Mouse (Mus musculus) lung, postnatal 0 days (tissue): ENCODE data around the gene Gm10392. TPM values are rescaled to one million over a fixed set of nuclear protein-coding genes. Genes with fewer than 3 reads are reported as not detected.

Source experiments
- ATAC-seq: fragments of 200-750 bp; cut with Nextera tagmentation; 2 replicates; pipeline ENCODE4 v1.8.0; 2017; ENCODE audit warnings: moderate library complexity
- DNase-seq: peaks from one replicate; pipeline ENCODE4 v3.0.0-alpha.2; 2016; ENCODE audit warnings: low spot score
- H3K27ac ChIP-seq: fragments of 300-500 bp; sonication (generic); 2 replicates; pipeline ENCODE4 v1.5.1; 2014; ENCODE audit warnings: antibody characterized with exemption, mild to moderate bottlenecking, low read length, mixed read lengths
- H3K27me3 ChIP-seq: fragments of 300-500 bp; sonication (generic); replicated peaks from 2 replicates; pipeline ENCODE4 v1.6.1; 2014; ENCODE audit warnings: low read length, mixed read lengths; ENCODE audit not compliant: insufficient read depth
- H3K36me3 ChIP-seq: fragments of 300-500 bp; sonication (generic); 2 replicates; pipeline ENCODE4 v1.6.1; 2014; ENCODE audit warnings: low read length, mixed read lengths; ENCODE audit not compliant: insufficient read depth
- H3K4me1 ChIP-seq: fragments of 300-500 bp; sonication (generic); 2 replicates; pipeline ENCODE4 v1.6.1; 2014; ENCODE audit warnings: antibody characterized with exemption, low read depth, low read length, mixed read lengths; ENCODE audit not compliant: insufficient read depth
- H3K4me2 ChIP-seq: fragments of 300-500 bp; sonication (generic); replicated peaks from 2 replicates; pipeline ENCODE4 v1.6.1; 2014; ENCODE audit warnings: low read depth, mild to moderate bottlenecking, low read length, moderate library complexity, mixed read lengths
- H3K4me3 ChIP-seq: fragments of 300-500 bp; sonication (generic); 2 replicates; pipeline ENCODE4 v1.5.1; 2014; ENCODE audit warnings: low read depth, low read length
- H3K9ac ChIP-seq: fragments of 300-500 bp; sonication (generic); replicated peaks from 2 replicates; pipeline ENCODE4 v1.6.1; 2014; ENCODE audit warnings: low read depth, mild to moderate bottlenecking
- H3K9me3 ChIP-seq: fragments of 300-500 bp; sonication (generic); 2 replicates; pipeline ENCODE4 v1.6.1; 2016; ENCODE audit warnings: low read length, mixed read lengths
- CTCF ChIP-seq: IDR thresholded peaks from 2 replicates; pipeline ENCODE4 v1.5.1; 2016; ENCODE audit warnings: antibody characterized with exemption, mild to moderate bottlenecking
- EP300 ChIP-seq: IDR thresholded peaks from 2 replicates; pipeline ENCODE4 v1.6.1; 2016; ENCODE audit warnings: antibody characterized with exemption, mild to moderate bottlenecking, control low read depth
- WGBS: fragments of 180-500 bp; shearing (Covaris S2); extraction: QIAGEN DNeasy Blood & Tissue Kit; methylation state at CpG from one replicate; pipeline ENCODE4 v1.1.7; 2014; 5-methylcytosine and 5-hydroxymethylcytosine counted together
- polyA plus RNA-seq: library from polyadenylated mRNA; unstranded; fragments of >200 nt; fragmentation: Nextera tagmentation; extraction: Ambion mirVana; gene quantifications from 2 replicates; pipeline ENCODE4 v1.2.1, GENCODE M21; 2015

Gene Gm10392
- polyA plus RNA-seq, 1 experiment from 2014 or later: 0.07 TPM

DNA sequence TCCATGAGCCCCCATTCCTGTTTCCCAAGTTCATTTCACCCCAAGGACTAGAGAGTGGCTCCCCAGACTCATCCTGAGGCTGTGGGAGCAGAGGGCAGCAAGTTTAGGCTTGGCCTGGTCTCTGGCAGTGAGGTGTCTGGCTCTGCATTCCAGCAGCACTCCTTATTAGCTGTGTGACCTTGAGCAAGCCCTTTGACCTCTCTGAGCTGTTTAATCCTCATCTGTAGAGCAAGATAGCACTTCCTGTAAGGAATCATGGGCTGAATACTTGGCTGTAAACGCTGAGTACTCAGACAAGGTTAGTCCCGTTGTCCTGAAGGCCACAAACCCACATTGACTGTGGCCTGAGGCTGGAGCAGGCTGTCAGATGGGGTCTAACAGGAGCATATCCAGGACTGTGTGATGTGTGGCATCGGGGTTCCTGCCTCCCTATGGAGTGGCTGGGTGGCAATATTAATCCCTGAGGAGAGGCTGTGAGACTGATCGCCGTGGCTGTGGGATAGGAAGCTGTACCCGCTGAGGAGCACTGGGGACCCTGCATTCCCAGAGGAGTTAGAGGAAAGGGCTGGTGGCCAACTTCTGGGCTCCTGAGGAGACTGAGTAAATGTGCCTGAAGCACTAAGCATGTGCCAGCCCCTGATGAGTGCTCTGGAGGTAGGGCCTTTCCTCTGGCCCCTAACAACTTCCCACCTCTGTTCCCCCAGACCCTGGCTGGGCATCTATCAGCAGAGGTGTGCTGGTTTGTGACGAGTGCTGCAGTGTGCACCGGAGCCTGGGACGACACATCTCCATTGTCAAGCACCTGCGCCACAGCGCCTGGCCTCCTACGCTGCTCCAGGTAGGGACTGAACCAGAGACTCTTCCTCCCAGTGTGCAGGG is 20.5 kb downstream of the Gm10392 start:
- Histone ChIP-seq H3K36me3 (peaks cover 21% of the 10 kb centered on the region), H3K27ac (peak overlapping the region; percentile 86), H3K4me1 (peaks cover 22% of the 10 kb centered on the region), H3K4me3 (no peak overlapping the region), H3K9ac (no peak overlapping the region), H3K4me2 (0 out of 2 replicates have a peak overlapping the region, but pooled peaks have one; percentile 17), H3K9me3 (no peaks in the 10 kb centered on the region), H3K27me3 (no peaks in the 10 kb centered on the region)
- TF ChIP-seq CTCF (no peak), EP300 (no peak)
- ATAC-seq: no peak
- no peak for DNase-seq
- WGBS: 72% methylated on average over 12 of the region's 12 CpGs

DNA sequence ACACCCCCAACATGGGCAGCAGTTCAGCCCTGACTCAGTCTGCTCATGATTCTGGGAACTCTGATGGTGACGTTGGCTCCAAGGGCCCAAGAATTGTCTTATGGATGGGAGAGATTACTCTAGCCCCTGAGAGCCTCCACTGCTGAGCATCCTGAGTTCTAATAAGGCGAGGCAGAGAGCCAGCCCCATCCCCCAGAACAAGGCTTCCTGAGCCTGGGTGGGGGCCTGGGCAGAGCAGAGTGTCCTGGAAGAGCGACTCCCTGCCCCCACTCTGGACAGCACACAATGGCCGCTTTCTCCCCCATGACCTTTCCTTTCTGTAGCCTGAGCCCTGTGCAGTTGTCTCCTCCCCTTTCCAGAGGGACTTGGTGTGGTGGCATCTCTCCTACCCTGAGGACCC is 21.1 kb downstream of the Gm10392 start:
- Histone ChIP-seq H3K27me3 (no peaks in the 10 kb centered on the region), H3K9ac (no peak overlapping the region), H3K27ac (peak overlapping the region; percentile 86), H3K4me2 (0 out of 2 replicates have a peak overlapping the region, but pooled peaks have one; percentile 17), H3K4me1 (peaks cover 22% of the 10 kb centered on the region), H3K4me3 (no peak overlapping the region), H3K9me3 (no peaks in the 10 kb centered on the region), H3K36me3 (peaks cover 16% of the 10 kb centered on the region; the same call in 1 of the 2 replicates)
- TF ChIP-seq EP300 (no peak), CTCF (no peak)
- ATAC-seq (peak; percentile 67), DNase-seq (peak; percentile 75)
- 51% methylated on average over 4 of the region's 4 CpGs for WGBS

DNA sequence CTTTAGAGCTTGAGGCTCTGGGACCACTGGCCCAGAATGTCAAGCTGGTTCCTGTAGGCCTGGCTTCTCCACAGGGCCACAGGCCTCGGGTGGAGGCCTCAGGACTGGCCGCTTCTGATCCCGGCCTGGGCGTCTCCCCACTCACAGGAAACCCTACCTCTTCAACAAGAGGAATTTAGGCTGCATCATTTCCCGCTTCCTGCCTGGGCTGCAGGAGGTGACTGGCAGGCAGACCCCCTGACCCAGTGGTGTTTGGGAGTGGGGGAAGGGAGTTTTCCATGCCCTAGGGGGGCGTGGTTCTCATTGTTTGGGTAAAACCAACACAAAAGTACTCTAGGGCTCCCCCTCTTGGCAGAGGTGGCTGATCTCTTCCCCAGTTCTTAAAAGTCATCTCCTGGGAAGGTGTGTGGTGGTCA is 21.6 kb downstream of the Gm10392 start:
- H3K4me2 ChIP-seq: 0 out of 2 replicates have a peak overlapping the region, but pooled peaks have one; percentile 5
- H3K4me1 ChIP-seq: peaks cover 22% of the 10 kb centered on the region
- H3K27ac ChIP-seq: peak overlapping the region; percentile 91
- no peaks in the 10 kb centered on the region for H3K27me3 ChIP-seq
- peaks cover 16% of the 10 kb centered on the region; the same call in 1 of the 2 replicates for H3K36me3 ChIP-seq
- H3K4me3 ChIP-seq: no peak overlapping the region
- peak overlapping the region; percentile 19; the same call in 1 of the 2 replicates for H3K9ac ChIP-seq
- no peaks in the 10 kb centered on the region for H3K9me3 ChIP-seq
- ATAC-seq (peak; percentile 72), DNase-seq (peak; percentile 89)
- TF ChIP-seq EP300: peak; percentile 91
- peak; percentile 61 for TF ChIP-seq CTCF
- WGBS: 22% methylated on average over 6 of the region's 6 CpGs

DNA sequence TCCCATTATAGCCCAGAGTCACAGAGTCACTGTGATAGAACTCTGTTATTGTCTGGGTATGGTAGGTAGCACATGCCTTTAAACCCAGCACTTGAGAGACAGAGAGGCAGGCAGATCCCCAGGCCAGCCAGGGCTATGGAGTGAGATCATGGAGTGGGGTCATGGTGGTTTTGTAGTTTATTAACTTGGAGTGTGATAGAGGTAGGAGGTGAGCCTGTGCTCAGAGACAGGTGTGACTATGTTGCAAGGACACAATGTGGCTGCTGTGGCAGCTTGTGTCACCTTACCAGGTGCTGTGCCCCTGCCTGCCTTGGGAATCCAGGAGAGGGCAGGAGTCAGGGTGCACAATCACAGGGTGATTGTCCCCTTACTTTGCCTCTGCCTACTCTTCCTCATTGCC is 23.5 kb downstream of the Gm10392 start:
- Histone ChIP-seq H3K4me1 (peaks cover 35% of the 10 kb centered on the region), H3K9me3 (no peaks in the 10 kb centered on the region), H3K27me3 (no peaks in the 10 kb centered on the region), H3K36me3 (peaks cover 13% of the 10 kb centered on the region; the same call in 1 of the 2 replicates), H3K4me2 (peak overlapping the region; percentile 85; the same call in 1 of the 2 replicates), H3K9ac (no peak overlapping the region), H3K4me3 (no peak overlapping the region), H3K27ac (peak overlapping the region; percentile 73; the same call in 1 of the 2 replicates)
- no peak for DNase-seq
- TF ChIP-seq EP300 (no peak), CTCF (no peak)
- no peak for ATAC-seq

DNA sequence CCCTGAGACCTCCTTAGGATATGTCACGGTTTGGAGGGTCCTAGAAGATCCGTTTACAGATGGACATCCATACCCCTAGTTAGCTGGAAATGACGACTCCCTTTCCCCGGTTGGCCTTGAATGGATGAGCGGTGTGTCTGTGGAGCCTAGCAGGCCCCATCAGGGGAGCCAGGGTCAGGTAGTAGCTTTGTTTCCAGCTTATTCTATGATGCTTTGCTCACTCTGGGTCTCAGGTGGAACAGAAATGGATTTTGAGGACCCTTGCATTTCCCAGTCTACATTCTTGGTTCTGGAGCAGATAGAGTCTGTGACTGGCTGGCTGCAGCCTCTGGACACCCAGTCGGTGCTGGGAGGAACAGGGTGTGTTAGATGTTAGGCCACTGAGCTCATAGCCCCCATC is 24.2 kb downstream of the Gm10392 start:
- TF ChIP-seq EP300 (no peak), CTCF (no peak)
- peak overlapping the region; percentile 85 for H3K4me2 ChIP-seq
- H3K27ac ChIP-seq: peak overlapping the region; percentile 91; the same call in 1 of the 2 replicates
- H3K9ac ChIP-seq: no peak overlapping the region
- ATAC-seq (no peak), DNase-seq (no peak)
- whole genome bisulfite sequencing: 61% methylated on average over 6 of the region's 6 CpGs
- peaks cover 40% of the 10 kb centered on the region for H3K4me1 ChIP-seq
- peak overlapping the region; percentile 84; the same call in 1 of the 2 replicates for H3K4me3 ChIP-seq
- H3K27me3 ChIP-seq: no peaks in the 10 kb centered on the region
- H3K9me3 ChIP-seq: no peaks in the 10 kb centered on the region
- peaks cover 6% of the 10 kb centered on the region; the same call in 1 of the 2 replicates for H3K36me3 ChIP-seq

DNA sequence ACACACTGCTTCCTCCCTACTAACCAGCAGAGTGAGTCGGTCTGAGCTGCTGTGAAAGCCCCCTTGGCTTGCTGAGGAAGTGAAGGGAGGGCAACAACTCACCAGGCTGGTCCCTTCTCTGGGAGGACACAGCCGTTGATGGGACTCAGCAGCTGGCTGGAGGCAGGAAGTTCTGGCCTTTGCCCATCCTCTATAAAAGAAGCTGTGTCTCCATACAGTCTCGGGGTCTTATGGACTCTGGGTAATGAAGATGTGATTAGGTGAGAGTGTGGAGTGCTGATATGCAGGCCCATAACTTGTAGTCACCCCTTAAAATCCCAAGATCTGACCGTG is 24.7 kb downstream of the Gm10392 start:
- Histone ChIP-seq H3K9me3 (no peaks in the 10 kb centered on the region), H3K4me1 (peaks cover 40% of the 10 kb centered on the region), H3K9ac (peak overlapping the region; percentile 74), H3K36me3 (0 out of 2 replicates have a peak, but pooled peaks cover 1% of the 10 kb centered on the region), H3K4me2 (peak overlapping the region; percentile 85), H3K27me3 (no peaks in the 10 kb centered on the region), H3K4me3 (peak overlapping the region; percentile 84), H3K27ac (peak overlapping the region; percentile 91)
- DNase-seq (no peak), ATAC-seq (no peak)
- WGBS: 17% methylated on average over 4 of the region's 4 CpGs
- no peak for TF ChIP-seq CTCF
- no peak for TF ChIP-seq EP300
